Mouse (Mus musculus): ENCODE results near the gene 1700006A11Rik. TPM values are rescaled to one million over a fixed set of nuclear protein-coding genes. Genes with fewer than 3 reads are reported as not detected.
"Not testable (repeated sequence)": the region's sequence is repeated elsewhere in the genome, so short reads cannot be mapped to it uniquely, and the experiment has no call there.

Gene 1700006A11Rik
- not detected in 2 replicates for polyA plus RNA-seq (2012; ENCODE audit: insufficient read depth, insufficient read length, low replicate concordance, missing spikeins)

DNA sequence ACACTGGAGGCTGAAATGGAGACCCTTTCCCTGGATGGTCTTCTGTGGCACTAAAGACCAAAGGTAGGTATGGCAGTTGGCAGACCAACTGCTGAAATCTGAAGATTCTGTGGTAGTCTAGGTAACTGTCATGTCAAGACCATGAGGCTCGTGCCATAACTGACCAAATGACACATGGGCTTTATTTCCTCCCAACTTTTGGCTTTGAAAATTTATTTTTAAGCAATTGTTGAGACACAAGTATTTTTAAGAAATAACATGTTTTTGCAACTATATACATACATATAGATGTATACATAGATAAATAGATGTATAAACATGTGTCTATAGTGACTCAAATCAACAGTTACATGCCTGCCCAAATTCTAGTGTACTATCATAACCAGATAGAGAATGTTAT lies at the start of gene 1700006A11Rik:
1700006A11Rik (minus strand) TSS at position 101 of the 400 bp plus-strand sequence.
- H3K4me3 ChIP-seq (ENCODE audit: insufficient read depth, low read depth, low read length), result no peak within 1 kb of the TSS
- H3K4me1 ChIP-seq (ENCODE audit: control insufficient read depth, insufficient read depth, low read length), result no peaks in the 10 kb centered on the region
- no peak for TF ChIP-seq POLR2A (IDR thresholded peaks at IDR 0.05; ENCODE audit: insufficient read depth, low read depth, low read length)
- TF ChIP-seq CTCF (IDR thresholded peaks at IDR 0.05; ENCODE audit: insufficient read depth, low read depth, low read length), result no peak
- H3K27ac ChIP-seq (ENCODE audit: insufficient read depth, low read depth, low read length), result no peak within 1 kb of the TSS
- WGBS, result 95% methylated on average over 1 of the region's 1 CpGs

DNA sequence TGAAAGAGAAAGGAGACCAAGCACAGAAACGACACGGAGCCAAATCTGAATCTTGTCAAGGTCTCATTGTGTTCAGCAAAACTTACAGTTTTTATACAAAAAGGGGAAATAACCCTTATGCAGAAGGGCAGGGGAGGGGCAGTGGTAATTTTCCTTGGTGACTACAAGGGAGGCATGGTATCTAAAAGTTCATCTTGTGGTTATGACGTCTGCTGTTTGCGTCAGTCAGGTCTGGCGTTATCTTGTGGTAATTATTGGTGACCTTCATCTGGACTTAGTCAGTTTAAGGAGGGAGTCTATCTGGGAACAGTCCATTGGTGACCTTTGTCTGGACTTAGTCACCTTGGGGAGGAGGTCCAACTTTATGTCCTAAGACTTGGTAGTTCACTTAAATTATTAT lies 48.5 kb upstream of the 1700006A11Rik start:
- not testable (repeated sequence) for H3K27ac ChIP-seq (ENCODE audit: insufficient read depth, low read depth, low read length); H3K4me1 ChIP-seq (ENCODE audit: control insufficient read depth, insufficient read depth, low read length); H3K4me3 ChIP-seq (ENCODE audit: insufficient read depth, low read depth, low read length)
- 91% methylated on average over 5 of the region's 5 CpGs for WGBS

DNA sequence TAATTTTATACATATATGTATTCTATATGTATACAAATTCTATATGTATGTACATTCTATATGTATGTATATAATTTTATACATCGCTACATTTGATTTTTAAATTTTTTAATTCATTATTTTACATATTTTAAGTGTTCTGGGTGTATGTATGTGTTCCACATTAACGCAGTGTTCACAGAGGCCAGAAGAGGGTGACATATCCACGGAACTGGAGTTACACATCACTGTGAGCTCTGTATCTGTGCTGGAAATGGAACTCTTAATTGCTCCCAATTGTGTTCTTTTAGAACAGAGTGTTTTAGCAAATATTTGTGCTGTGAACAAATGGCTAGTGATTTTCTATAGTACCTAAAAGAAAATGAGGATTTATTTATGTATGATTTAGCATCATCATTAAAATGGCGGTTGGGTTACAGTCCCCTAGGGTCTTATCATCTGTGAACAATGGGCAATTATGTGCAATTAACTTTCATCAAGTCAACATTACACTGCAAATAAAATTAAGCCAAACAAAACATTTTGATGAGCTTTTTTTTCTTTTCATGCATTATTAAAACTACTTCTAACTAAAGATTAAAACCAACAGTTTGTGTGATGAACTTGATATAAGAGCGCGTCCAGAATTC lies 40.4 kb upstream of the 1700006A11Rik start:
- no peak for TF ChIP-seq CTCF (IDR thresholded peaks at IDR 0.05; ENCODE audit: insufficient read depth, low read depth, low read length)
- TF ChIP-seq POLR2A (IDR thresholded peaks at IDR 0.05; ENCODE audit: insufficient read depth, low read depth, low read length), result no peak
- no peaks in the 10 kb centered on the region for H3K4me1 ChIP-seq (ENCODE audit: control insufficient read depth, insufficient read depth, low read length)
- H3K27ac ChIP-seq (ENCODE audit: insufficient read depth, low read depth, low read length), result no peak overlapping the region
- WGBS, result 75% methylated on average over 6 of the region's 6 CpGs
- H3K4me3 ChIP-seq (ENCODE audit: insufficient read depth, low read depth, low read length), result no peak overlapping the region

DNA sequence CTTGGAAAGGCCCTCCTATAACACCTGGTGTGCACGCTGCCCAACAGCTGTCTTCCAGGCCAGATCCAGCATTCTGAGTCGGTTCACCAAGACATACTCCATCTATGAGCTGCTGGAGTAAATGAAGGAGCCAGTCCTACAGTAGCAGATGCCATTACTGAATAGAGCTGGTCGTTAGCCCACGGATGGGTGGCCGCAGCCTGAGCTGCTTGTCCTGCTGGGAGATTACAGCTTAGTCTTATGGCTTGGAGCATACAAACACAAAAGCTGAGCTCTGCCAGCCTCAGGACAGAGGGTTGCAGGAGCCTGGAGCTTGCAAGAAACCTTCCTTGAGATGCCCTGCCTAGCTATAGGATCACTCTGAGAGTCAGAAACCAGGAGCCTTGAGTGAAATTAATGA lies 33.6 kb downstream of the 1700006A11Rik start:
- 47% methylated on average over 5 of the region's 5 CpGs for WGBS
- TF ChIP-seq POLR2A (IDR thresholded peaks at IDR 0.05; ENCODE audit: insufficient read depth, low read depth, low read length) (no peak), CTCF (IDR thresholded peaks at IDR 0.05; ENCODE audit: insufficient read depth, low read depth, low read length) (no peak)
- no peak overlapping the region for H3K27ac ChIP-seq (ENCODE audit: insufficient read depth, low read depth, low read length)
- no peaks in the 10 kb centered on the region for H3K4me1 ChIP-seq (ENCODE audit: control insufficient read depth, insufficient read depth, low read length)
- H3K4me3 ChIP-seq (ENCODE audit: insufficient read depth, low read depth, low read length), result no peak overlapping the region

DNA sequence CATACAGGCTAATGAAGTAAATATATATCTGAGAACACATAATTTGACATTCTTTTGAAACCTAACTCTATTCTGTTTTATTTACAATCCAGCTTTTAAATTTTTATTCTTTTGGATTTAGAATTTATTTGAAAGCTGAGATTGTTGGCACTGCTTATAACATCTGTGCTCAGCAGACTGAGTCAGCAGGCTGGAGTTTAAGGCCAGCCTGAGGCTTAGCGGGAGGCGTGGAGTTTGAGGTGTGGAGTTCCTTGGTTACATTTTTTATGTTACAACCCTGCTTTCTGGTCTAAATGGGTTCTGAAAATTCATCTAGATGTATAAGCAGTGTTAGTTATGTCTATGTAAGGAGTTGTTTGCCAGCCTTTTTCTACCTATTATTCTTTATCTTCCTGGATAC lies 35.7 kb downstream of the 1700006A11Rik start:
- H3K4me3 ChIP-seq (ENCODE audit: insufficient read depth, low read depth, low read length), result no peak overlapping the region
- no peak overlapping the region for H3K27ac ChIP-seq (ENCODE audit: insufficient read depth, low read depth, low read length)
- no peaks in the 10 kb centered on the region for H3K4me1 ChIP-seq (ENCODE audit: control insufficient read depth, insufficient read depth, low read length)
- WGBS, result 80% methylated on average over 2 of the region's 2 CpGs
- TF ChIP-seq CTCF (IDR thresholded peaks at IDR 0.05; ENCODE audit: insufficient read depth, low read depth, low read length) (no peak), POLR2A (IDR thresholded peaks at IDR 0.05; ENCODE audit: insufficient read depth, low read depth, low read length) (no peak)

DNA sequence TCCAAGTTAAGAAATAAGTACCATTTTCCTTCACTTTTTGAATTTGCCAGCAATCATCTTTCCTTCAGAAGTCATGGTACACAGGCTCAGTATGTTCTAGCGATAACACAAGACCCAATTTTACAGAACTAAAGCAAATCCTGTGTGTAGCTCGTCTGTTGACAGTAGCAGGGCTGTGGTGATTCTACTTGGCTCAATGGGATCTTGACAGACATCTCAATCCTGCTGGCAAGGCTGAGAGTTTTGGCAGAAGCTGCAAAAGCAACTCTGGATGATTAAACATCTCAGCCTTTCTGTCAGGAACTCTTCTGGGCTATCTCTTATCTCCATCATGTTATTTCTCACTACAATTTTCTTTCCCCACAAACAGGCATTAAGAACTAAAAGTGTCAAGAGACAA lies 36.2 kb downstream of the 1700006A11Rik start:
- 51% methylated on average over 2 of the region's 2 CpGs for WGBS
- Histone ChIP-seq H3K4me3 (ENCODE audit: insufficient read depth, low read depth, low read length) (no peak overlapping the region), H3K27ac (ENCODE audit: insufficient read depth, low read depth, low read length) (no peak overlapping the region), H3K4me1 (ENCODE audit: control insufficient read depth, insufficient read depth, low read length) (no peaks in the 10 kb centered on the region)
- TF ChIP-seq CTCF (IDR thresholded peaks at IDR 0.05; ENCODE audit: insufficient read depth, low read depth, low read length) (no peak), POLR2A (IDR thresholded peaks at IDR 0.05; ENCODE audit: insufficient read depth, low read depth, low read length) (no peak)

DNA sequence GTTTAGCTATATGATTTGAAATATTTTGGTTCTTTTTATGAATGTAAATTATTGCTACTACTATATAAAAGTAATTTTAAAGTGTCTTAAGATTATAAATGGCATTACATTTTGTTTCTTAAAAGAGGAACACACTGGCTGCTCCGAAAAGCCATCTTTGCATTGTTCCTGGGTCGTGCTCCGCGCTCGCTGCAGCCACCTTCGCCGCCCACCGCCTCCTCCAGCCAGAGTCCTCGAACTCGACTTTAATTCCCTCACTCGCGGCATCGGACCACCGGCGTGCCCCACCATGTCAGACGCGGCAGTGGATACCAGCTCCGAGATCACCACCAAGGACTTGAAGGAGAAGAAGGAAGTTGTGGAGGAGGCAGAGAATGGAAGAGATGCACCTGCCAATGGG lies 40.5 kb downstream of the 1700006A11Rik start:
- WGBS, result 94% methylated on average over 18 of the region's 18 CpGs
- not testable (repeated sequence) for H3K27ac ChIP-seq (ENCODE audit: insufficient read depth, low read depth, low read length); H3K4me1 ChIP-seq (ENCODE audit: control insufficient read depth, insufficient read depth, low read length); H3K4me3 ChIP-seq (ENCODE audit: insufficient read depth, low read depth, low read length)

DNA sequence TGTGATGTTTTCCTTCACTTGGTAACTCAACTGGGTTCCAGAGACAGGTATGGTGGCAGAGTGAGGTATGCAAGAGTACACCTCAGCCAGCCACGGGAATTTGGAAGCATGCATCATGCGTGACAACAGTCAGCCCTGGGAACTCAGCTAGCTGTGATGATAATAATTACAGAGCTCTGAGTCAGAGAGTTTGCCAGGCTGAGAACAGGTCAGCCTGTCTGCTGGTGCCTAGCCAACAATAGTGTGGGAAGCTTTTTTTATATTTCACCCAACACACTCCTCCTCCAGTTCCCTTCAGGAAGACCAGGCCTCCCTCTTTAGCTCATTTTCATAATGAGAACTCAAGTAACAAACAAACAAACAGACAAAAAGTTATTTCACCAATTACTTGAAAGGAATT lies 53.8 kb downstream of the 1700006A11Rik start:
- no peaks in the 10 kb centered on the region for H3K4me1 ChIP-seq (ENCODE audit: control insufficient read depth, insufficient read depth, low read length)
- H3K27ac ChIP-seq (ENCODE audit: insufficient read depth, low read depth, low read length), result no peak overlapping the region
- no peak overlapping the region for H3K4me3 ChIP-seq (ENCODE audit: insufficient read depth, low read depth, low read length)
- 59% methylated on average over 2 of the region's 2 CpGs for WGBS
- TF ChIP-seq CTCF (IDR thresholded peaks at IDR 0.05; ENCODE audit: insufficient read depth, low read depth, low read length) (no peak), POLR2A (IDR thresholded peaks at IDR 0.05; ENCODE audit: insufficient read depth, low read depth, low read length) (no peak)

DNA sequence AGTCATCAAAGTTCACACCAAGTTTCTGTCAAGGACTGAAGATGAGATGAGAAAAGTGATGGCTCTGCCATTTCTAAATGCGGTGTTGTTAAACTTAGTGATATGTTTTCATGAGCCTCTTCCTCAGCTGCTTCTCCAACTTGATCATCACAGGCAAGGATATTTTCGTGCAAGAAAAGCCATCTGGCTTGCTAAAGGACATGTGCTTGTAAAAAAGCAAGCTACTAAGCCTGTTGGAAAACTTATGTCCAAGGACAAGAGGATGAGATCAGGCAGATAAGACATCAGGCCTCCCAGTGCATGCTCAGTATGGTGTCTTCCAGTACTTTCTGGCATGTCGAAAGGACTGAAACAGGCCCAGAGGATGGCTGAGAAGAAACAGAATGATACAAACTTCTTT lies 68.3 kb downstream of the 1700006A11Rik start:
- WGBS, result 89% methylated on average over 3 of the region's 3 CpGs
- no peak overlapping the region for H3K27ac ChIP-seq (ENCODE audit: insufficient read depth, low read depth, low read length)

More for the DNA sequence above, 68.3 kb downstream of the 1700006A11Rik start:
- Histone ChIP-seq H3K4me1 (ENCODE audit: control insufficient read depth, insufficient read depth, low read length) (no peaks in the 10 kb centered on the region), H3K4me3 (ENCODE audit: insufficient read depth, low read depth, low read length) (no peak overlapping the region)
- TF ChIP-seq CTCF (IDR thresholded peaks at IDR 0.05; ENCODE audit: insufficient read depth, low read depth, low read length) (no peak), POLR2A (IDR thresholded peaks at IDR 0.05; ENCODE audit: insufficient read depth, low read depth, low read length) (no peak)

Other genes with a start within 250 kb of the 1700006A11Rik start
- gene Tram1l1, start 105.2 kb downstream of the 1700006A11Rik start, polyA plus RNA-seq (2012; ENCODE audit: insufficient read depth, insufficient read length, low replicate concordance, missing spikeins), result not detected in 2 replicates
- gene 1700003H04Rik, start 155.1 kb upstream of the 1700006A11Rik start, polyA plus RNA-seq (2012; ENCODE audit: insufficient read depth, insufficient read length, low replicate concordance, missing spikeins), result not detected in 2 replicates